Mouse (Mus musculus) erythroid progenitor cell, adult 5-6 weeks (primary cell): ENCODE measurements at regions not wholly inside any gene's neighbourhood (a gene's known extent, or its start where the extent isn't known, plus 50 kb on each side); places are given as distances from the start of the nearest gene placed in this dataset.
A peak's percentile ranks its signal among the peaks of the same experiment; 100 is the strongest.

Experiments used
- ATAC-seq: replicated peaks from 2 replicates; pipeline ENCODE4 v1.8.0; 2016; ENCODE audit warnings: moderate number of reproducible peaks, mild to moderate bottlenecking, moderate TSS enrichment, inconsistent platforms; ENCODE audit not compliant: poor library complexity, low FRiP score, severe bottlenecking

DNA sequence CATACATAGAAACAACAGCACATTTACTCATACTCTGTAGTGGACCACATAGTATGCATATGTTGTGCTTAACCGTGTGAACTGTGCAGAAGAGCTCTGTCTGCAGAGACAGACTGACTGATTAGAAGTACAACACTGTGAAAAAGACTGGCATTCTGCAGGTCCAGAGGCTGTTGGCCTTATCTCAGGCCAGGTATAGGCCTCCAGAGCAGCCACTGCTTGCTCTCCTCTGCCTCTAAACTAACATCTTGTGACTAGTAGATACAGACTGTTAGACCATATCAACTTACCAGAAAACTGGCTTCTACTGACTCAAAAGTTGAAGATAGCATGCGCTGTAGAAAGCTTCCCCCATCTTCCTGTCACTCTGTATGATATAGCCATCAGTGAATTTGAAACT lies 73.5 kb upstream of the Pde7b start:
- peak; percentile 74 for ATAC-seq

DNA sequence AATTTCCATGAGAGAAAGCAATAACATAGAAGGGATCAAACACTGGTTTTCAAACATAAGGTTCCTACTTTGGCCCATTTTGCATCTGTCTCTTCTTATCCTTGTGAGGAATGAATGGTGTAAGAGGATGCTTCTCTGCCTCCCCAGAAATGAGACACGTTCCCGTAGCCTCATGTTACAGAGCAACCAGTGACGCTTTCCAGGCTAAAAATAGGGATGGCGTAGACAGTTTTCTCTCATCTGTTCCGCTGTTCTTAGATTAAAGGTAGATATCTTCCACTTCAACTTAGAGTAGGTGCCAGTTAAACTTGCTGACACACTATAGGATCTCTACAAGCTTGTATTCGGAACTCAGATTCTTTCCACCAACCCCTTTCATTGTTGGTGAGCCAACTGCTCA lies 69.1 kb upstream of the Pde7b start:
- no peak for ATAC-seq

DNA sequence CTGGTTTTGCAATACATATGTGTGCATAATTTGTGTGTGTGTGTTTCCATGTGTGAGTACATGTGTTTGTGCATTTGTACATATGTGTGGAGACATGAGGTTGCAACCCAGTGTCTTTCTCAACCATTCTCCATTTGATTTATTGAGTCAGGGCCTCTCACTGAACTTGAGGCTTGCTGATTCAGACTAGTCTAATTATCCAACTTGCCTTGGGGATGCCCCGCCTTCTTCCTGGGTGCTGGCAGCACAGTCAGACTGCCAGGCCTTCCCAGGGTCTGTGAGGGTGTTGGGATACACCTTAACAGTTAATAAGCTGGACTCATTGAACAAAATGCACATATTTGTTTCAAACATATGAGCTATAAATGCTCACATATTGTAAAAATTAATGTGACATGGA lies 56.1 kb upstream of the Pde7b start:
- no peak for ATAC-seq

DNA sequence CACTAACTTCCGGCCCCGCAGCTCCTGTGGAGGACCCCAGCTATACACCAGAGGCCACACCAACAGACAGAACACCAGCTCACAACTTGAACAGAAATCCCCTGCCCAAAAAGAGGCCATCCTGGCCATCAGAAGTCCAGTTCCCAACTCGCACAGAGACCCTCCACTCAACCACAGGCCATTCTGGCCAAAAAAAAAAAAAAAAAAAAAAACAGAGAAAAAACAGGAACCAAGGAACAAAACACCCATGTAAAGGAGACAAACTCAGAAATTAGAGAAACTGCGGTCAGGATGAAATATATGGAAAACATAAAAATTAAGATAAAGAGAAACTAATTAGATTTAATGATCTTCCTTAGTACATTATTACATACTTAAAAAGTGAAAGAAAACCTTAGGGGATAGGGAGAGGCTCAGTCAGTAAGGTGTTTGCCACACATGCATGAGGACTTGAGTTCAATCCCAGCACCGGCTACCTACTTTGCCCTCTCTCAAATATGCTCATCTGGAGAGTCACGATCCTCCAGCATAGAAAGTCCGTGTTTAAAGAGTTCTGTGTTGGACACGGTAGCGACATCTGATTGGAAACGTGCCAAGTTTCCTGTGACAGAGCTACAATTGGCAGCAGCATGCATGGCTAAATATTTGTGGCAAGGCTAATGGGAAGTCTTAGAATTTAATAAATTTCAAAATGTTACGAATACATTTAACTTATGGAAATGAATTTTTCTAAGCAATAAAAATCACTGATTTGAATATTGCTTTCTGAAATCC lies 51.9 kb upstream of the Pde7b start:
- peak; percentile 67; the same call in 1 of the 2 replicates for ATAC-seq

DNA sequence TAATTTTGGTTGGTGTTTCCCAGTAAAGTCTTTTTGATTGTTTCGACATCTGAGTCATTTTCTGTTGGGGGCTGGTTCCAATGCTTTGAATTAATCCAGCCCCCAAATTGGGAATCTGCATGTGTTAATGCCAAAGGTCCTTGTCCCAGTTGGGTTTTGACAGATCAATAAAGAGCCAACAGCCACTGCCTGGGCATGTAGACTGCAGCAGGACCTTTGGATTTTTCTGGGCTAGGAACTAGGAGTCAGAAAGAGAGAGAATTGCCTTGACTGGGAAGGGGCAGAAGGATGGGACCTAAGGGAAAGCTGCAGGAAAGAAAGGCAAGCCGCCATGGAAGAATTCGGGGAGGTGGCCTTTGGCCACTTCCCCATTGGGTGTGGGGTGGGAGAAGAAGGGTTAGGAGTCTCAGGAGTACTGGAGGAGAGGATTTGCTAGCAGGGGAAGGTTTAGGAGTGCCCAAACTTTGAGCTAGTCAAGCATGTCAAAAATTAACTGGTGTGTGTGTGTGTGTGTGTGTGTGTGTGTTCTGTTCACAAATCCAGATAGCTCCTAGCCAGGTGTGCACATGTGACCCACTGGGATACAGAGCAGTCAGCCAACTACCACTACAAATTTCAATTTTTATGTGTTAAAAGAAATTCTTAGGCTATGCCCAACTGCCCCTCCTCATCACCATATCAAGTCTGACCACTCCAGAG lies 51.0 kb upstream of the Pde7b start:
- no peak for ATAC-seq
